ENCODE assay signal across 21 mouse cellular contexts in genomic region chr3:71103550-71103949, GRCm38 (mm10).
"Had no signal": no experiment of that assay in that cellular context is flagged by ENCODE, and none has a peak within 500 bp of the region (broad histone marks: within the 10 kb centered on the region; RNA-seq: fewer than 3 reads in every experiment).

No protein-coding gene starts in this region.

- H3K36me3 ChIP-seq: intestine, embryonic 15.5 days; kidney, embryonic 15.5 days; limb, embryonic 12.5 days; limb, embryonic 15.5 days; stomach, embryonic 15.5 days had no signal

- DNase-seq: kidney, adult 11 months; kidney, adult 8-10 months; kidney, postnatal 10 days; kidney, postnatal 36 days; layer of hippocampus, postnatal 36 days; left cerebral cortex, postnatal 4 days; liver, postnatal 0 days; lung, embryonic 14.5 days; right cerebral cortex, postnatal 25 days; spleen, adult 18-20 months; thymus, postnatal 25 days had no signal

- H3K9me3 ChIP-seq: intestine, embryonic 15.5 days; kidney, embryonic 15.5 days; limb, embryonic 12.5 days; limb, embryonic 15.5 days; stomach, embryonic 15.5 days had no signal

- H3K4me2 ChIP-seq: intestine, embryonic 15.5 days; kidney, embryonic 15.5 days; limb, embryonic 12.5 days; limb, embryonic 15.5 days; liver, embryonic 11.5 days; lung, embryonic 14.5 days; stomach, embryonic 15.5 days had no signal

- H3K27ac ChIP-seq: intestine, embryonic 15.5 days; kidney, embryonic 15.5 days; left cerebral cortex, adult 2 months; limb, embryonic 12.5 days; limb, embryonic 15.5 days; liver, embryonic 14.5 days; macrophage; stomach, embryonic 15.5 days had no signal

- ATAC-seq: intestine, embryonic 15.5 days; liver, postnatal 0 days; lung, postnatal 0 days had no signal

- H3K4me3 ChIP-seq: intestine, embryonic 15.5 days; kidney, embryonic 15.5 days; left cerebral cortex, adult 2 months; limb, embryonic 12.5 days; limb, embryonic 15.5 days; stomach, embryonic 15.5 days had no signal

- H3K9ac ChIP-seq: intestine, embryonic 15.5 days; kidney, embryonic 15.5 days; limb, embryonic 12.5 days; limb, embryonic 15.5 days; liver, embryonic 14.5 days; liver, postnatal 0 days; lung, embryonic 14.5 days; stomach, embryonic 15.5 days had no signal

- H3K27me3 ChIP-seq: intestine, embryonic 15.5 days; kidney, embryonic 15.5 days; limb, embryonic 12.5 days; limb, embryonic 15.5 days; stomach, embryonic 15.5 days had no signal

- H3K4me1 ChIP-seq: intestine, embryonic 15.5 days; kidney, embryonic 15.5 days; limb, embryonic 12.5 days; limb, embryonic 15.5 days; stomach, embryonic 15.5 days had no signal
